ENCODE assay signal across 35 mouse cellular contexts in genomic region chr2:170203496-170203895, GRCm38 (mm10).
"Had no signal": no experiment of that assay in that cellular context is flagged by ENCODE, and none has a peak within 500 bp of the region (broad histone marks: within the 10 kb centered on the region; RNA-seq: fewer than 3 reads in every experiment).

No protein-coding gene starts in this region.

- H3K27me3 ChIP-seq: heart, embryonic 12.5 days; heart, embryonic 13.5 days; heart, embryonic 15.5 days; hindbrain, embryonic 12.5 days; hindbrain, embryonic 13.5 days; hindbrain, embryonic 15.5 days; intestine, embryonic 15.5 days; kidney, embryonic 15.5 days had no signal

- H3K4me2 ChIP-seq: heart, embryonic 11.5 days; heart, embryonic 12.5 days; heart, embryonic 13.5 days; heart, embryonic 15.5 days; hindbrain, embryonic 12.5 days; hindbrain, embryonic 13.5 days; hindbrain, embryonic 14.5 days; hindbrain, embryonic 15.5 days; intestine, embryonic 15.5 days; kidney, embryonic 15.5 days had no signal

- DNase-seq: heart, postnatal 10 days; heart, postnatal 14 days; heart, postnatal 36 days; heart, postnatal 4 days; kidney, adult 11 months; kidney, adult 18-20 months; kidney, adult 2 months; kidney, adult 8-10 months; kidney, adult 9 months; kidney, postnatal 10 days; kidney, postnatal 14 days; kidney, postnatal 25 days; kidney, postnatal 36 days; kidney, postnatal 4 days; layer of hippocampus, adult 9-11 months; layer of hippocampus, postnatal 36 days had no signal

- ATAC-seq: hindbrain, embryonic 16.5 days; hindbrain, postnatal 0 days; inflammation-experienced regulatory T-cells, adult 6 months; intestine, embryonic 15.5 days; intestine, embryonic 16.5 days; intestine, postnatal 0 days had no signal

- H3K27ac ChIP-seq: heart, embryonic 13.5 days; heart, embryonic 15.5 days; hindbrain, embryonic 10.5 days; hindbrain, embryonic 12.5 days; hindbrain, embryonic 13.5 days; hindbrain, embryonic 14.5 days; hindbrain, embryonic 15.5 days; hindbrain, postnatal 0 days; intestine, embryonic 15.5 days; kidney, embryonic 15.5 days; kidney, postnatal 0 days; layer of hippocampus, adult 2 months; left cerebral cortex, adult 2 months had no signal

- H3K36me3 ChIP-seq: heart, embryonic 12.5 days; heart, embryonic 13.5 days; heart, embryonic 15.5 days; hindbrain, embryonic 10.5 days; hindbrain, embryonic 12.5 days; hindbrain, embryonic 13.5 days; hindbrain, embryonic 15.5 days; intestine, embryonic 15.5 days; kidney, embryonic 15.5 days had no signal

- H3K9me3 ChIP-seq: heart, embryonic 12.5 days; heart, embryonic 13.5 days; heart, embryonic 15.5 days; hindbrain, embryonic 10.5 days; hindbrain, embryonic 12.5 days; hindbrain, embryonic 13.5 days; hindbrain, embryonic 15.5 days; intestine, embryonic 15.5 days; kidney, embryonic 15.5 days had no signal

- H3K9ac ChIP-seq: heart, embryonic 12.5 days; heart, embryonic 13.5 days; heart, embryonic 15.5 days; hindbrain, embryonic 12.5 days; hindbrain, embryonic 13.5 days; hindbrain, embryonic 14.5 days; hindbrain, embryonic 15.5 days; intestine, embryonic 15.5 days; kidney, embryonic 15.5 days had no signal

- H3K4me3 ChIP-seq: heart, embryonic 12.5 days; heart, embryonic 13.5 days; heart, embryonic 15.5 days; hindbrain, embryonic 10.5 days; hindbrain, embryonic 12.5 days; hindbrain, embryonic 13.5 days; hindbrain, embryonic 15.5 days; intestine, embryonic 15.5 days; kidney, embryonic 15.5 days; layer of hippocampus, adult 2 months; left cerebral cortex, adult 2 months had no signal
